Mouse (Mus musculus): ENCODE measurements at regions not wholly inside any gene's neighbourhood (a gene's known extent, or its start where the extent isn't known, plus 50 kb on each side); places are given as distances from the start of the nearest gene placed in this dataset.

- Histone ChIP-seq H3K36me3 (replicated peaks; ENCODE audit: low read length) (no peaks in the 10 kb centered on the region), H3K27me3 (replicated peaks) (no peaks in the 10 kb centered on the region), H3K9me3 (0 out of 2 replicates have a peak, but pooled peaks cover 3% of the 10 kb centered on the region), H3K4me1 (no peaks in the 10 kb centered on the region), H3K4me3 (replicated peaks) (no peak overlapping the region)
- TF ChIP-seq FLI1 (IDR thresholded peaks at IDR 0.05; ENCODE audit: low read length) (no peak), GATA1 (IDR thresholded peaks at IDR 0.05; ENCODE audit: borderline replicate concordance, low read length) (no peak)
These were observed 534.2 kb upstream of the 4930452B06Rik start for GRCm38 (mm10) chr14:9200246-9200645.

GRCm38 (mm10) chr14:9192122-9192769 lies 526.2 kb upstream of the 4930452B06Rik start:
- TF ChIP-seq FLI1 (IDR thresholded peaks at IDR 0.05; ENCODE audit: low read length) (no peak), GATA1 (IDR thresholded peaks at IDR 0.05; ENCODE audit: borderline replicate concordance, low read length) (no peak)
- Histone ChIP-seq H3K9me3 (no peaks in the 10 kb centered on the region), H3K36me3 (replicated peaks; ENCODE audit: low read length) (no peaks in the 10 kb centered on the region)

GRCm38 (mm10) chr14:9191664-9192063 lies 525.6 kb upstream of the 4930452B06Rik start:
- H3K27me3 ChIP-seq (replicated peaks), result no peaks in the 10 kb centered on the region
- H3K4me1 ChIP-seq, result no peaks in the 10 kb centered on the region
- TF ChIP-seq FLI1 (IDR thresholded peaks at IDR 0.05; ENCODE audit: low read length) (no peak), GATA1 (IDR thresholded peaks at IDR 0.05; ENCODE audit: borderline replicate concordance, low read length) (no peak)
- no peak overlapping the region for H3K4me3 ChIP-seq (replicated peaks)
- H3K9me3 ChIP-seq, result no peaks in the 10 kb centered on the region
- H3K36me3 ChIP-seq (replicated peaks; ENCODE audit: low read length), result no peaks in the 10 kb centered on the region

More at GRCm38 (mm10) chr14:9192122-9192769, 526.2 kb upstream of the 4930452B06Rik start:
- H3K27me3 ChIP-seq (replicated peaks), result no peaks in the 10 kb centered on the region
- no peaks in the 10 kb centered on the region for H3K4me1 ChIP-seq
- H3K4me3 ChIP-seq (replicated peaks), result no peak overlapping the region

GRCm38 (mm10) chr14:9161336-9161735 lies 495.3 kb upstream of the 4930452B06Rik start:
- Histone ChIP-seq H3K36me3 (replicated peaks; ENCODE audit: low read length) (no peaks in the 10 kb centered on the region), H3K4me3 (replicated peaks) (no peak overlapping the region), H3K9me3 (peaks cover 5% of the 10 kb centered on the region), H3K27me3 (replicated peaks) (no peaks in the 10 kb centered on the region), H3K4me1 (no peaks in the 10 kb centered on the region)
- TF ChIP-seq GATA1 (IDR thresholded peaks at IDR 0.05; ENCODE audit: borderline replicate concordance, low read length) (no peak), FLI1 (IDR thresholded peaks at IDR 0.05; ENCODE audit: low read length) (no peak)

GRCm38 (mm10) chr14:9157941-9158340 lies 491.9 kb upstream of the 4930452B06Rik start:
- H3K27me3 ChIP-seq (replicated peaks), result no peaks in the 10 kb centered on the region
- H3K4me1 ChIP-seq, result no peaks in the 10 kb centered on the region
- no peak for TF ChIP-seq GATA1 (IDR thresholded peaks at IDR 0.05; ENCODE audit: borderline replicate concordance, low read length)
- TF ChIP-seq FLI1 (IDR thresholded peaks at IDR 0.05; ENCODE audit: low read length), result no peak
- no peak overlapping the region for H3K4me3 ChIP-seq (replicated peaks)
- peaks cover 3% of the 10 kb centered on the region for H3K9me3 ChIP-seq
- H3K36me3 ChIP-seq (replicated peaks; ENCODE audit: low read length), result no peaks in the 10 kb centered on the region

GRCm38 (mm10) chr14:9150841-9151240 lies 484.8 kb upstream of the 4930452B06Rik start:
- Histone ChIP-seq H3K36me3 (replicated peaks; ENCODE audit: low read length) (no peaks in the 10 kb centered on the region), H3K4me3 (replicated peaks) (no peak overlapping the region), H3K27me3 (replicated peaks) (no peaks in the 10 kb centered on the region), H3K9me3 (no peaks in the 10 kb centered on the region), H3K4me1 (no peaks in the 10 kb centered on the region)
- no peak for TF ChIP-seq FLI1 (IDR thresholded peaks at IDR 0.05; ENCODE audit: low read length)
- no peak for TF ChIP-seq GATA1 (IDR thresholded peaks at IDR 0.05; ENCODE audit: borderline replicate concordance, low read length)

- no peaks in the 10 kb centered on the region for H3K9me3 ChIP-seq
- no peak for TF ChIP-seq FLI1 (IDR thresholded peaks at IDR 0.05; ENCODE audit: low read length)
- no peak overlapping the region for H3K4me3 ChIP-seq (replicated peaks)
- no peaks in the 10 kb centered on the region for H3K36me3 ChIP-seq (replicated peaks; ENCODE audit: low read length)
- no peaks in the 10 kb centered on the region for H3K4me1 ChIP-seq
- no peaks in the 10 kb centered on the region for H3K27me3 ChIP-seq (replicated peaks)
These were observed 480.7 kb upstream of the 4930452B06Rik start for GRCm38 (mm10) chr14:9146595-9147219.

- TF ChIP-seq FLI1 (IDR thresholded peaks at IDR 0.05; ENCODE audit: low read length) (no peak), GATA1 (IDR thresholded peaks at IDR 0.05; ENCODE audit: borderline replicate concordance, low read length) (no peak)
- no peak overlapping the region for H3K4me3 ChIP-seq (replicated peaks)
- no peaks in the 10 kb centered on the region for H3K4me1 ChIP-seq
- H3K9me3 ChIP-seq, result no peaks in the 10 kb centered on the region
- no peaks in the 10 kb centered on the region for H3K27me3 ChIP-seq (replicated peaks)
- no peaks in the 10 kb centered on the region for H3K36me3 ChIP-seq (replicated peaks; ENCODE audit: low read length)
These were observed 439.7 kb upstream of the 4930452B06Rik start for GRCm38 (mm10) chr14:9105708-9106107.

GRCm38 (mm10) chr14:9089625-9090326 lies 423.7 kb upstream of the 4930452B06Rik start:
- no peaks in the 10 kb centered on the region for H3K9me3 ChIP-seq
- no peak overlapping the region for H3K4me3 ChIP-seq (replicated peaks)
- no peak for TF ChIP-seq GATA1 (IDR thresholded peaks at IDR 0.05; ENCODE audit: borderline replicate concordance, low read length)
- no peak for TF ChIP-seq FLI1 (IDR thresholded peaks at IDR 0.05; ENCODE audit: low read length)
- H3K27me3 ChIP-seq (replicated peaks), result no peaks in the 10 kb centered on the region
- H3K36me3 ChIP-seq (replicated peaks; ENCODE audit: low read length), result no peaks in the 10 kb centered on the region
- no peaks in the 10 kb centered on the region for H3K4me1 ChIP-seq

- Histone ChIP-seq H3K4me3 (replicated peaks) (no peak overlapping the region), H3K27me3 (replicated peaks) (no peaks in the 10 kb centered on the region), H3K36me3 (replicated peaks; ENCODE audit: low read length) (no peaks in the 10 kb centered on the region), H3K9me3 (0 out of 2 replicates have a peak, but pooled peaks cover 3% of the 10 kb centered on the region), H3K4me1 (no peaks in the 10 kb centered on the region)
- TF ChIP-seq FLI1 (IDR thresholded peaks at IDR 0.05; ENCODE audit: low read length) (no peak), GATA1 (IDR thresholded peaks at IDR 0.05; ENCODE audit: borderline replicate concordance, low read length) (no peak)
These were observed 421.1 kb upstream of the 4930452B06Rik start for GRCm38 (mm10) chr14:9087103-9087502.
